Mouse (Mus musculus) hindbrain, embryonic 14.5 days (tissue): Measurements from ENCODE around the gene Mrpl11. TPM values are rescaled to one million over a fixed set of nuclear protein-coding genes. Genes with fewer than 3 reads are reported as not detected.
A peak's percentile ranks its signal among the peaks of the same experiment; 100 is the strongest.
"Not testable (repeated sequence)": the region's sequence is repeated elsewhere in the genome, so short reads cannot be mapped to it uniquely, and the experiment has no call there.

Experiments
- ATAC-seq: fragments of 200-750 bp; cut with Nextera tagmentation; 2 replicates; pipeline ENCODE4 v1.8.0; 2017; ENCODE audit warnings: moderate number of reproducible peaks, mild to moderate bottlenecking, moderate TSS enrichment, moderate library complexity; ENCODE audit not compliant: low FRiP score
- DNase-seq: peaks from one replicate; pipeline ENCODE4 v3.0.0-alpha.2; 2015; ENCODE audit warnings: low spot score
- H3K27ac ChIP-seq: fragments of 300-500 bp; sonication (generic); 2 replicates; pipeline ENCODE4 v1.5.1; 2014; ENCODE audit warnings: mild to moderate bottlenecking, moderate library complexity
- H3K27me3 ChIP-seq: fragments of 300-500 bp; sonication (generic); 2 replicates; pipeline ENCODE4 v1.6.1; 2014; ENCODE audit warnings: mild to moderate bottlenecking, low read length, mixed read lengths; ENCODE audit not compliant: control insufficient read depth, insufficient read depth
- H3K36me3 ChIP-seq: fragments of 300-500 bp; sonication (generic); replicated peaks from 2 replicates; pipeline ENCODE4 v1.6.1; 2014; ENCODE audit not compliant: control insufficient read depth, insufficient read depth
- H3K4me1 ChIP-seq: fragments of 300-500 bp; sonication (generic); replicated peaks from 2 replicates; pipeline ENCODE4 v1.6.1; 2014; ENCODE audit warnings: antibody characterized with exemption, low read length, mixed read lengths; ENCODE audit not compliant: control insufficient read depth, insufficient read depth
- H3K4me2 ChIP-seq: fragments of 300-500 bp; sonication (generic); replicated peaks from 2 replicates; pipeline ENCODE4 v1.6.1; 2014; ENCODE audit warnings: mild to moderate bottlenecking, moderate library complexity
- H3K4me3 ChIP-seq: fragments of 300-500 bp; sonication (generic); replicated peaks from 2 replicates; pipeline ENCODE4 v1.5.1; 2014; ENCODE audit warnings: mild to moderate bottlenecking, low read length
- H3K9ac ChIP-seq: fragments of 300-500 bp; sonication (generic); 2 replicates; pipeline ENCODE4 v1.6.1; 2014
- H3K9me3 ChIP-seq: fragments of 300-500 bp; sonication (generic); 2 replicates; pipeline ENCODE4 v1.6.1; 2016; ENCODE audit warnings: low read length; ENCODE audit not compliant: control insufficient read depth
- WGBS: fragments of 180-500 bp; shearing (Covaris S2); extraction: QIAGEN DNeasy Blood & Tissue Kit; methylation state at CpG from one replicate; pipeline ENCODE4 v1.1.7; 2014; 5-methylcytosine and 5-hydroxymethylcytosine counted together
- polyA plus RNA-seq: library from polyadenylated mRNA; unstranded; fragments of >200 nt; fragmentation: Nextera tagmentation; extraction: Ambion mirVana; gene quantifications from 2 replicates; pipeline ENCODE4 v1.2.1, GENCODE M21; 2014

Mrpl11 gene
- polyA plus RNA-seq, 1 experiment from 2014 or later = 119 TPM

DNA sequence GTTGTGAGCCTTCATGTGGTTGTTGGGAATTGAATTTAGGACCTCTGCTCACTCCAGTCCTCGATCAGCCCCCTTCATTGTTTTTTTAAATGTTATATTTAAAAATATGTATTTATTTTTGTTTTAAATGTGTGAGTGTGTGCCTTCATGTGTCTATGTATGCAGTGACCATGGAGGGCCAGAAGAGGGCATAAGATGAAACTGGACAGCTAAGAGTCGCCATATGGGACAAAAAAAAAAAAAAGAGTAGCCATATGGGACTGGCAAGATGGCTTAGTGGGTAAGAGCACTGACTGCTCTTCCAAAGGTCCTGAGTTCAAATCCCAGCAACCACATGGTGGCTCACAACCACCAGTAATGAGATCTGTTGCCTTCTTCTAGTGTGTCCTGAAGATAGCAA is 41.7 kb downstream of the Mrpl11 start:
- not testable (repeated sequence) for H3K27ac ChIP-seq, H3K9me3 ChIP-seq, H3K36me3 ChIP-seq, ATAC-seq, H3K4me2 ChIP-seq, H3K27me3 ChIP-seq, H3K9ac ChIP-seq, DNase-seq, H3K4me3 ChIP-seq
- WGBS = 51% methylated on average over 2 of the region's 2 CpGs
- H3K4me1 ChIP-seq = peaks cover 20% of the 10 kb centered on the region

DNA sequence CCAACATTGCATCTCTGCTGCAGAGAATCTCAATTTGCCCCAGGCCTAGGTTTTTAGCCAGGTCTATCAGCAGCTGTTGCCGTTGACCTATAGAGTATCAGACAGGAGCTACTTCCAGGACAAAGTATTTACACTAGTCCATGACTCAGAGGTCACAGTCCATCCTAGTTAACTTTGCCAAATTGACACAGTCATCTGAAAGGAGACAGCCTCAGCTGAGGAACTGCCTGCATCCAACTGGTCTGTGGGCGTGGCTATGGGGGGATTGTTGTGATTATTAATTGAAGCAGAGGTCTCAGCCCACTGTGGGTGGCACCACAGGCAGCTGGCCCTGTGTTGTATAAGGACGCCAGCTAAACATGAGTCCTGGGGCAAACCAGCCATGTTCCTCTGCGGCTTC is 43.0 kb downstream of the Mrpl11 start:
- ATAC-seq = no peak
- WGBS = 63% methylated on average over 4 of the region's 4 CpGs

DNA sequence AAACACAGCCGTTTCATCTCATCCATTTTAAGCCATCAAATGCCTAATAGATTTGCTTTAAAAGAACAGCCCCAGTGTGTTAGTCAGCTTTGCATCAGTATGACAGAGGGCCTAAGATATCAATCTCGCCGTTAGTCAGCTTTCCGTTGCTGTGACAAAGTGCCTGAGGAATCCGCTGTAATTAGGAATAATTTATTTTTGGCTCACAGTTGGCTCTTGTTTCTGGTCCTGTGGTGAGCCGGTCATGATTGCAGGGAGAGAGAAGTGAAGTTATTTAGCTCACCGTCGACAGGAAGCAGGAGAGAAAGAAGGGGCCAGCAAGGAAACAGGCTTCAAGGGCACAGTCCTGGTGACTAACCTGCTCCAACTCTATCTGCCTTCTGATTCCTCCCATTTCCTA is 51.2 kb downstream of the Mrpl11 start:
- Histone ChIP-seq H3K9me3 (no peaks in the 10 kb centered on the region), H3K4me2 (no peak overlapping the region), H3K4me3 (no peak overlapping the region), H3K9ac (no peak overlapping the region), H3K27me3 (no peaks in the 10 kb centered on the region), H3K36me3 (no peaks in the 10 kb centered on the region), H3K27ac (no peak overlapping the region), H3K4me1 (no peaks in the 10 kb centered on the region)
- WGBS = 66% methylated on average over 8 of the region's 8 CpGs
- ATAC-seq (no peak), DNase-seq (no peak)

More for the DNA sequence above, 43.0 kb downstream of the Mrpl11 start:
- Histone ChIP-seq H3K4me1 (peaks cover 8% of the 10 kb centered on the region), H3K4me2 (no peak overlapping the region), H3K27me3 (no peaks in the 10 kb centered on the region; the same call in 1 of the 2 replicates), H3K9me3 (no peaks in the 10 kb centered on the region), H3K4me3 (no peak overlapping the region), H3K9ac (no peak overlapping the region), H3K27ac (no peak overlapping the region), H3K36me3 (no peaks in the 10 kb centered on the region)
- no peak for DNase-seq

DNA sequence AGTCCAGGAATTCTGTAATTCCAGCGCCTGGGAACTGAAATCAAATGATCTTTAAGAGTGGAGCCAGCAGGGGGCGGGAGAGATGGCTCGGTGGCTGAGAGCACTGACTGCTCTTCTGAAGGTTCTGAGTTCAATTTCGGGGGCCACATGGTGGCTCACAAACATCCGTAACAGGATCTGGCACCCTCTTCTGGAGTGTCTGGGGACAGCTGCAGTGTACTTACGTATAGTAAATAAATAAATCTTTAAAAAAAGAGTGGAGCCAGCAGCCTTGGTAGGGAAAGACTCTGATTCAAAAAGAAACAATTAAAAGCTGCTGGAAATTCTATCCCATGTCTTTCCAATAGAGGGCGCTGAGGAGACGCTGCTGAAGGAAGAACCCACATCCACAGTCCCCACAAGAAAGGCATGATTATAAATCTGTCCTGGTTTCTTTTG is 53.0 kb downstream of the Mrpl11 start:
- no peaks in the 10 kb centered on the region for H3K36me3 ChIP-seq
- H3K4me3 ChIP-seq = no peak overlapping the region
- H3K27me3 ChIP-seq = no peaks in the 10 kb centered on the region
- no peaks in the 10 kb centered on the region for H3K9me3 ChIP-seq
- no peak overlapping the region for H3K4me2 ChIP-seq
- 12% methylated on average over 8 of the region's 8 CpGs for WGBS
- DNase-seq = peak; percentile 67
- H3K4me1 ChIP-seq = no peaks in the 10 kb centered on the region
- no peak overlapping the region for H3K9ac ChIP-seq
- no peak overlapping the region for H3K27ac ChIP-seq
- ATAC-seq = no peak

GRCm38 (mm10) chr19:5016221-5016742 is 54.3 kb downstream of the Mrpl11 start:
- Histone ChIP-seq H3K27ac (no peak overlapping the region), H3K9me3 (no peaks in the 10 kb centered on the region), H3K4me1 (no peaks in the 10 kb centered on the region), H3K27me3 (no peaks in the 10 kb centered on the region), H3K4me2 (no peak overlapping the region), H3K9ac (no peak overlapping the region), H3K36me3 (no peaks in the 10 kb centered on the region), H3K4me3 (no peak overlapping the region)
- DNase-seq (no peak), ATAC-seq (no peak)
- 44% methylated on average over 10 of the region's 10 CpGs for WGBS

Other genes starting within 250 kb of the Mrpl11 start
- 132 and 136 TPM in 2 replicates for gene Rbm4b, start 205.7 kb upstream of the Mrpl11 start, polyA plus RNA-seq
- 78.9 and 82.7 TPM in 2 replicates for gene Rbm4, start 168.2 kb upstream of the Mrpl11 start, polyA plus RNA-seq
- 8.6 and 10.5 TPM in 2 replicates for gene Gm21992, start 150.5 kb upstream of the Mrpl11 start, polyA plus RNA-seq
- 56.3 and 62.8 TPM in 2 replicates for gene Rbm14, start 150.5 kb upstream of the Mrpl11 start, polyA plus RNA-seq
- gene Ccs, start 122.8 kb upstream of the Mrpl11 start, polyA plus RNA-seq = 31.9 and 41.4 TPM in 2 replicates
- 0.71 and 0.81 TPM in 2 replicates for gene Ccdc87, start 122.8 kb upstream of the Mrpl11 start, polyA plus RNA-seq
- 68.8 and 74.4 TPM in 2 replicates for gene Ctsf, start 107.0 kb upstream of the Mrpl11 start, polyA plus RNA-seq
- 2.9 and 3.2 TPM in 2 replicates for gene Actn3, start 84.2 kb upstream of the Mrpl11 start, polyA plus RNA-seq
- 17.0 and 17.7 TPM in 2 replicates for gene Zdhhc24, start 83.5 kb upstream of the Mrpl11 start, polyA plus RNA-seq
- gene Bbs1, start 55.5 kb upstream of the Mrpl11 start, polyA plus RNA-seq = 12.5 and 12.9 TPM in 2 replicates
- gene Dpp3, start 33.9 kb upstream of the Mrpl11 start, polyA plus RNA-seq = 90.7 and 95.7 TPM in 2 replicates
- gene Peli3, start 19.0 kb upstream of the Mrpl11 start, polyA plus RNA-seq = 9.5 and 11.6 TPM in 2 replicates
- 0.23 and 0.31 TPM in 2 replicates for gene Npas4, start 28.2 kb downstream of the Mrpl11 start, polyA plus RNA-seq
- gene Slc29a2, start 61.7 kb downstream of the Mrpl11 start, polyA plus RNA-seq = 9.9 and 10.7 TPM in 2 replicates
- gene B4gat1, start 76.7 kb downstream of the Mrpl11 start, polyA plus RNA-seq = 93.7 and 101 TPM in 2 replicates
- 1.4 and 1.9 TPM in 2 replicates for gene AC124502.3, start 76.7 kb downstream of the Mrpl11 start, polyA plus RNA-seq
- 28.6 and 29.5 TPM in 2 replicates for gene Brms1, start 79.2 kb downstream of the Mrpl11 start, polyA plus RNA-seq
- 1.1 and 1.4 TPM in 2 replicates for gene Rin1, start 88.3 kb downstream of the Mrpl11 start, polyA plus RNA-seq
- gene Cd248, start 105.9 kb downstream of the Mrpl11 start, polyA plus RNA-seq = 23.8 and 26.4 TPM in 2 replicates
- 20.7 and 23.8 TPM in 2 replicates for gene Tmem151a, start 123.4 kb downstream of the Mrpl11 start, polyA plus RNA-seq
- gene Yif1a, start 126.4 kb downstream of the Mrpl11 start, polyA plus RNA-seq = 62.4 and 72.6 TPM in 2 replicates
- gene Cnih2, start 136.4 kb downstream of the Mrpl11 start, polyA plus RNA-seq = 485 and 502 TPM in 2 replicates
- 210 and 213 TPM in 2 replicates for gene Rab1b, start 144.9 kb downstream of the Mrpl11 start, polyA plus RNA-seq
- gene Klc2, start 156.4 kb downstream of the Mrpl11 start, polyA plus RNA-seq = 72.7 and 72.9 TPM in 2 replicates